Mouse (Mus musculus) ES-E14 (cell line): ENCODE results near the gene Tagap1.
"Not testable (repeated sequence)": the region's sequence is repeated elsewhere in the genome, so short reads cannot be mapped to it uniquely, and the experiment has no call there.

Source experiments
- CHD2 ChIP-seq: IDR thresholded peaks from 2 replicates; pipeline ENCODE4 v1.6.1; 2014; ENCODE audit warnings: mild to moderate bottlenecking, low read depth, low read length, inconsistent platforms
- MAFK ChIP-seq: IDR thresholded peaks from 2 replicates; pipeline ENCODE4 v1.6.1; 2014; ENCODE audit warnings: mild to moderate bottlenecking, low read depth, low read length, inconsistent platforms; ENCODE audit not compliant: insufficient read depth
- ZNF384 ChIP-seq: IDR thresholded peaks from 2 replicates; pipeline ENCODE4 v1.6.1; 2012; ENCODE audit warnings: low read depth, low read length, inconsistent platforms

- not testable (repeated sequence) for TF ChIP-seq MAFK, ZNF384, CHD2
These were observed 19.2 kb upstream of the Tagap1 start for GRCm38 (mm10) chr17:6980144-6980543.
